Mouse (Mus musculus): ENCODE results near the gene Maf. TPM values are rescaled to one million over a fixed set of nuclear protein-coding genes. Genes with fewer than 3 reads are reported as not detected.

Gene Maf
- 3.4 and 3.7 TPM in 2 replicates for polyA plus RNA-seq (2021; fragmentation: Nextera tagmentation)
- long read RNA-seq, experiment 1, full-length matches to known transcripts: 11 of 14 reads
- long read RNA-seq, experiment 1, partial matches to known transcripts: 0 of 14 reads
- long read RNA-seq, experiment 1, other reads (novel, unspliced or antisense): 3 of 14 reads
- long read RNA-seq, experiment 2, full-length matches to known transcripts: 6 of 7 reads
- long read RNA-seq, experiment 2, partial matches to known transcripts: 0 of 7 reads
- long read RNA-seq, experiment 2, other reads (novel, unspliced or antisense): 1 of 7 reads

DNA sequence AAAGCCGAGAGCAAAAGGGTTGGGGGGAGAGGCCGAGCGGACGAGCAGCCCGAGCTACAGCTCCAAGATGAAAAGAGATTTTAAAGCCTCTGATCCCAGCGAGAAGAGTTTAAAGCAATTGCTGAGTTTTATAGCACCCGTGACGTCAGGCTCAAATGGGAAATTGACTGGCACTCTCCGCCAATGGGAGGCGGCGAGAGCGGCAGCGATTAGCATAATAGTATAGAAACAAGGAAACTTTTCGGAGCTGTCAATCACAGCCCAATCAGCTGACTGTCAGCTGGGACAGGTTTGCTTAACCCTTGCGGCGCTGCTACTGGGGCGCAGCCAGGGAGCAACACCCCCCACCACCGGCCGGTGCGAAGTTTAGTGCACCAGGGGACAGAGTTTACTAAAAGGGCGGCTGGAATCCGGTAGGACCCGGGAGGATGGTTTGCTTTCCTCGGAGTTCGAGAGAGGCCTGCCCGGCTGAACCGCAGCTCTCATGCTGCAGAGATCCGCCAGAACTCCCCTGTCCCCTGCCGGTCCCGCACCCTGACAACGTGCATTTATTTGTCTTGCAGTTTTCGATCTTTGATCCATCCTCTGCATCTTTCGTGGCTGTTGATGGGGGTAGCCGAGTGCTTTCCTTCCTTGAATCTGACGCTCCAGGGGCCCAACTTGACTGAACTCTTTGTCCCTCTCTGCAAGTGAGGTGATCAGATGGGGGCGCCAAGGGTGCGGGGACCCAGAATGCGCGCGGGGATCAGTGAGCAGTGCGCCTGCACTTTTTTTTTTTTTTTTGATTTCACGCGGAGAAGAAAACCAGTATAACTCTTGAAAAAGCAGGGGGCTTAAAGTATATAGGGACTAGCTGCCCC, at the start of gene Maf:
TSS of gene Maf (minus strand) at position 64 of the 860 bp plus-strand sequence.

All from left cerebral cortex, adult 6 months (tissue).